Mouse (Mus musculus): ENCODE measurements around the gene Slc35e3. TPM values are rescaled to one million over a fixed set of nuclear protein-coding genes. Genes with fewer than 3 reads are reported as not detected.

Gene Slc35e3
- polyA plus RNA-seq, 1 experiment, result 19.7 TPM

GRCm38 (mm10) chr10:117702024-117702833 is 43.9 kb downstream of the Slc35e3 start:
- Histone ChIP-seq H3K9me3 (replicated peaks; ENCODE audit: control insufficient read depth, insufficient read depth, low read length, poor library complexity, severe bottlenecking) (no peaks in the 10 kb centered on the region), H3K27ac (ENCODE audit: insufficient read depth, low read length) (no peak overlapping the region), H3K36me3 (ENCODE audit: control insufficient read depth, insufficient read depth, low read length, poor library complexity, severe bottlenecking) (peaks cover 94% of the 10 kb centered on the region), H3K4me3 (ENCODE audit: low read depth, low read length) (no peak overlapping the region), H3K27me3 (ENCODE audit: control insufficient read depth, insufficient read depth, low read length, poor library complexity, severe bottlenecking) (no peaks in the 10 kb centered on the region), H3K9ac (ENCODE audit: low read depth, poor library complexity, severe bottlenecking) (no peak overlapping the region), H3K4me1 (ENCODE audit: control insufficient read depth, insufficient read depth, low read length) (peaks cover 2% of the 10 kb centered on the region)
- no peak for TF ChIP-seq CTCF (IDR thresholded peaks at IDR 0.05; ENCODE audit: low read depth, low read length)
- TF ChIP-seq POLR2A (IDR thresholded peaks at IDR 0.05; ENCODE audit: insufficient read depth, low read length), result no peak
- no peak for TF ChIP-seq EP300 (IDR thresholded peaks at IDR 0.05; ENCODE audit: insufficient read depth, low read depth, low read length)

GRCm38 (mm10) chr10:117701034-117701829 is 44.9 kb downstream of the Slc35e3 start:
- no peak for TF ChIP-seq CTCF (IDR thresholded peaks at IDR 0.05; ENCODE audit: low read depth, low read length)
- TF ChIP-seq EP300 (IDR thresholded peaks at IDR 0.05; ENCODE audit: insufficient read depth, low read depth, low read length), result no peak
- TF ChIP-seq POLR2A (IDR thresholded peaks at IDR 0.05; ENCODE audit: insufficient read depth, low read length), result no peak
- Histone ChIP-seq H3K36me3 (ENCODE audit: control insufficient read depth, insufficient read depth, low read length, poor library complexity, severe bottlenecking) (peaks cover 94% of the 10 kb centered on the region), H3K9ac (ENCODE audit: low read depth, poor library complexity, severe bottlenecking) (no peak overlapping the region), H3K4me3 (ENCODE audit: low read depth, low read length) (no peak overlapping the region), H3K4me1 (ENCODE audit: control insufficient read depth, insufficient read depth, low read length) (peaks cover 2% of the 10 kb centered on the region), H3K27ac (ENCODE audit: insufficient read depth, low read length) (no peak overlapping the region), H3K9me3 (replicated peaks; ENCODE audit: control insufficient read depth, insufficient read depth, low read length, poor library complexity, severe bottlenecking) (no peaks in the 10 kb centered on the region), H3K27me3 (ENCODE audit: control insufficient read depth, insufficient read depth, low read length, poor library complexity, severe bottlenecking) (no peaks in the 10 kb centered on the region)

GRCm38 (mm10) chr10:117700450-117700849 is 45.7 kb downstream of the Slc35e3 start:
- Histone ChIP-seq H3K36me3 (ENCODE audit: control insufficient read depth, insufficient read depth, low read length, poor library complexity, severe bottlenecking) (peaks cover 95% of the 10 kb centered on the region), H3K9me3 (replicated peaks; ENCODE audit: control insufficient read depth, insufficient read depth, low read length, poor library complexity, severe bottlenecking) (no peaks in the 10 kb centered on the region), H3K27me3 (ENCODE audit: control insufficient read depth, insufficient read depth, low read length, poor library complexity, severe bottlenecking) (no peaks in the 10 kb centered on the region), H3K9ac (ENCODE audit: low read depth, poor library complexity, severe bottlenecking) (no peak overlapping the region), H3K4me3 (ENCODE audit: low read depth, low read length) (no peak overlapping the region), H3K4me1 (ENCODE audit: control insufficient read depth, insufficient read depth, low read length) (peaks cover 2% of the 10 kb centered on the region), H3K27ac (ENCODE audit: insufficient read depth, low read length) (0 out of 2 replicates have a peak overlapping the region, but pooled peaks have one; percentile 19)
- no peak for TF ChIP-seq EP300 (IDR thresholded peaks at IDR 0.05; ENCODE audit: insufficient read depth, low read depth, low read length)

GRCm38 (mm10) chr10:117699914-117700313 is 46.3 kb downstream of the Slc35e3 start:
- TF ChIP-seq EP300 (IDR thresholded peaks at IDR 0.05; ENCODE audit: insufficient read depth, low read depth, low read length), result no peak
- H3K36me3 ChIP-seq (ENCODE audit: control insufficient read depth, insufficient read depth, low read length, poor library complexity, severe bottlenecking), result peaks cover 95% of the 10 kb centered on the region
- no peak overlapping the region for H3K9ac ChIP-seq (ENCODE audit: low read depth, poor library complexity, severe bottlenecking)
- no peaks in the 10 kb centered on the region for H3K9me3 ChIP-seq (replicated peaks; ENCODE audit: control insufficient read depth, insufficient read depth, low read length, poor library complexity, severe bottlenecking)
- peaks cover 2% of the 10 kb centered on the region for H3K4me1 ChIP-seq (ENCODE audit: control insufficient read depth, insufficient read depth, low read length)
- no peak overlapping the region for H3K4me3 ChIP-seq (ENCODE audit: low read depth, low read length)
- peak overlapping the region; percentile 69 for H3K27ac ChIP-seq (ENCODE audit: insufficient read depth, low read length)
- H3K27me3 ChIP-seq (ENCODE audit: control insufficient read depth, insufficient read depth, low read length, poor library complexity, severe bottlenecking), result no peaks in the 10 kb centered on the region

GRCm38 (mm10) chr10:117698313-117699138 is 47.6 kb downstream of the Slc35e3 start:
- H3K36me3 ChIP-seq (ENCODE audit: control insufficient read depth, insufficient read depth, low read length, poor library complexity, severe bottlenecking), result peaks cover 94% of the 10 kb centered on the region
- H3K4me3 ChIP-seq (ENCODE audit: low read depth, low read length), result no peak overlapping the region
- peaks cover 2% of the 10 kb centered on the region for H3K4me1 ChIP-seq (ENCODE audit: control insufficient read depth, insufficient read depth, low read length)
- TF ChIP-seq POLR2A (IDR thresholded peaks at IDR 0.05; ENCODE audit: insufficient read depth, low read length), result no peak
- TF ChIP-seq EP300 (IDR thresholded peaks at IDR 0.05; ENCODE audit: insufficient read depth, low read depth, low read length), result no peak
- TF ChIP-seq CTCF (IDR thresholded peaks at IDR 0.05; ENCODE audit: low read depth, low read length), result no peak
- peak overlapping the region; percentile 83 for H3K27ac ChIP-seq (ENCODE audit: insufficient read depth, low read length)
- no peaks in the 10 kb centered on the region for H3K9me3 ChIP-seq (replicated peaks; ENCODE audit: control insufficient read depth, insufficient read depth, low read length, poor library complexity, severe bottlenecking)
- H3K27me3 ChIP-seq (ENCODE audit: control insufficient read depth, insufficient read depth, low read length, poor library complexity, severe bottlenecking), result no peaks in the 10 kb centered on the region
- H3K9ac ChIP-seq (ENCODE audit: low read depth, poor library complexity, severe bottlenecking), result no peak overlapping the region
